Mouse (Mus musculus) gonadal fat pad, adult 2 months (tissue): ENCODE measurements around the gene Vmn2r79. TPM values are rescaled to one million over a fixed set of nuclear protein-coding genes. Genes with fewer than 3 reads are reported as not detected.
"Not testable (repeated sequence)": the region's sequence is repeated elsewhere in the genome, so short reads cannot be mapped to it uniquely, and the experiment has no call there.

ENCODE experiments used
- DNase-seq: peaks from one replicate; pipeline ENCODE4 v3.0.0-alpha.2; 2012; ENCODE audit warnings: low read depth
- polyA plus RNA-seq: library from polyadenylated mRNA; depleted of rRNA; stranded (reverse); fragments of >200 nt; gene quantifications from 2 replicates; pipeline ENCODE4 v1.2.3, GENCODE M21; 2012; rRNA removed

Vmn2r79 gene
- polyA plus RNA-seq, result not detected in 2 replicates

DNA sequence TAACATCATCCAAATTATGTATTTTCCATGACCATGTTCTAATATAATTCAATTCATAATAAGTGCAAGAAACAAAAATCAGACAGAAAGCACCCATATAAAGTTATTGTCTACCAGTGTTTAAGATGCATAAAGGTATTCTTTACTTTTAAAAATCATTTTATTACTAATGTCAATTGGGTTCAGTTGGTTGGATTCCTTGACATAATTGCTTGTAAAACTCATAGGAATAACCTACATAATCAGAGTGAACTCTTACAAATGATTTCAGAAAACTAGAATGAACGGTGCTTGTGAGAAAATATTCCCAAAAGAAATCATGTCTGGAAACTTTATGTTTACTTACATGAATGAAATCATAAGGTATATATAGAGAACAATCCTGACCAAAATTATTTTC lies at the start of gene Vmn2r79:
Gene Vmn2r79, plus strand, starts transcription at position 301 of the 400 bp plus-strand sequence.
- not testable (repeated sequence) for DNase-seq

DNA sequence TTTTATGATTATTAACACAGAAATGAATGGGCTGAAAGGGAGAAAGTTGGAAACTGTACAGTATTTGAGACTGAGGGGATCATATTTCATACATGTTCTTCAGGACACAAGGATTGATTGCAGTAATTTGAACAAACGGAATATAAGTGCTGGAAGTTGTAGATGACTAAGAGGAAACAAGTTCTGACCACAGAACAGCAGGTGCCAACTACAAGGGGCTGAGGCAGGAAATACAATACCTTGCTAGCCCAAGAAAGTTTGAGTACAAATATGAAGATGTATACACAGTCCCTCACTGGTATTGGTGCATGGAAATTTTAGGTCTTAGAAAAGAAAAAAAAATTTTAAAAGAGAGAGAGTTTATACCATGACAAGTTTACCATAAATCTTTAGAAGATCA lies 1.2 kb upstream of the Vmn2r79 start:
- DNase-seq, result no peak

DNA sequence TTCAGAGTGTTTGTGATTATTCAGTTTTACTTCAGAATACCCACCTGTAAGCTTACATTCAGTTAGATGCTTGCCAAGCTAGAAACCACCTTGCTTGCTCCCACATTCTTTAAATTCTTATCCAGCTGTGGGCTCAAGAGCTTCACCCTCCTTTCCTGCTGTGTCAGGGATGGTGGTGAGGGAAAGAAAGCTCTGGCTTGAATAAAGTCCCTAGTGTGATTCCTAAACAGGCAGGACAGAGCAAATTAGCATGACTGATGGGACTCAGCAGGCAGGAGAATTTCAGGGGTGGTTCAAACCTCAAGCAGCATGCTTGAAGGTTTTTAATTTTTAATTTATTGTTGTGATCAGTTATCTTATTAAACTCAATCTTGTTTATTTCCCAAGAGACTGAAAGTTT lies 30.6 kb downstream of the Vmn2r79 start:
- DNase-seq, result not testable (repeated sequence)

DNA sequence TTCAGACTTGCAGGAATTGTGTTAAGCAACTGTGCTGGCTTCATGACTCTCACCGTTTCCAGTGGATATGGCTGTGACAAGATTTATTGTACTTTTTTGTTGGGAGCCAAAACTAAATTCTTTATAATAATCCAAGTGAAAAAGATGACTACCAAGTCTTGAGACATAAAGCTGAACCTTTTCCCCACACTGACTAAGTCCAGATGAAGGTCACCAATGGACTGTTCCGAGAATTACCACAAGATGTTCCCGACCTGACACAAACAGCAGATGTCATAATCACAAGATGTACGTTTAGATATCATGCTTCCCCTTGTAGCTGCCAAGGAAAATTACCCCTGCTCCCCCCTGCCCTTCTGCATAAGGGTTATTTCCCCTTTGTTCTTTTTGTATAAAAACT lies 67.7 kb downstream of the Vmn2r79 start:
- no peak for DNase-seq

Other genes with a start within 250 kb of the Vmn2r79 start
- gene Folh1, start 220.2 kb upstream of the Vmn2r79 start, polyA plus RNA-seq, result 16.9 and 24.6 TPM in 2 replicates
- not detected in 2 replicates for gene Vmn2r77, start 201.1 kb upstream of the Vmn2r79 start, polyA plus RNA-seq
- gene Vmn2r78, start 81.0 kb upstream of the Vmn2r79 start, polyA plus RNA-seq, result 0.04 and 0.05 TPM in 2 replicates
- gene Nox4, start 250.0 kb downstream of the Vmn2r79 start, polyA plus RNA-seq, result 0.58 and 1.2 TPM in 2 replicates